Mouse (Mus musculus): ENCODE results near the gene Tpst2. TPM values are rescaled to one million over a fixed set of nuclear protein-coding genes. Genes with fewer than 3 reads are reported as not detected.

The Tpst2 gene
- polyA plus RNA-seq, 1 experiment, result 37.6 TPM

GRCm38 (mm10) chr5:112281676-112282075, 5.2 kb downstream of the Tpst2 start:
- peaks cover 9% of the 10 kb centered on the region for H3K4me1 ChIP-seq (ENCODE audit: control insufficient read depth, insufficient read depth, low read length)
- no peaks in the 10 kb centered on the region for H3K27me3 ChIP-seq (replicated peaks; ENCODE audit: control insufficient read depth, insufficient read depth, low read length)
- H3K36me3 ChIP-seq (ENCODE audit: control insufficient read depth, insufficient read depth, low read length), result no peaks in the 10 kb centered on the region
- WGBS, result 84% methylated on average over 4 of the region's 4 CpGs
- no peak for DNase-seq
- H3K27ac ChIP-seq (ENCODE audit: insufficient read depth, low read depth, low read length), result no peak overlapping the region
- no peak overlapping the region for H3K4me3 ChIP-seq (ENCODE audit: insufficient read depth, low read depth, low read length)
- no peak for TF ChIP-seq POLR2A (IDR thresholded peaks at IDR 0.05; ENCODE audit: low read depth, low read length)
- no peak for TF ChIP-seq CTCF (conservative IDR thresholded peaks at IDR 0.05; ENCODE audit: insufficient read depth, insufficient read length, low read depth, low read length)

GRCm38 (mm10) chr5:112282123-112282779, 5.8 kb downstream of the Tpst2 start:
- H3K27me3 ChIP-seq (replicated peaks; ENCODE audit: control insufficient read depth, insufficient read depth, low read length), result no peaks in the 10 kb centered on the region
- TF ChIP-seq CTCF (conservative IDR thresholded peaks at IDR 0.05; ENCODE audit: insufficient read depth, insufficient read length, low read depth, low read length), result no peak
- no peak for TF ChIP-seq POLR2A (IDR thresholded peaks at IDR 0.05; ENCODE audit: low read depth, low read length)
- H3K36me3 ChIP-seq (ENCODE audit: control insufficient read depth, insufficient read depth, low read length), result no peaks in the 10 kb centered on the region
- no peak overlapping the region for H3K4me3 ChIP-seq (ENCODE audit: insufficient read depth, low read depth, low read length)
- WGBS, result 45% methylated on average over 6 of the region's 6 CpGs
- H3K4me1 ChIP-seq (ENCODE audit: control insufficient read depth, insufficient read depth, low read length), result peaks cover 13% of the 10 kb centered on the region
- no peak overlapping the region for H3K27ac ChIP-seq (ENCODE audit: insufficient read depth, low read depth, low read length)
- DNase-seq, result peak; percentile 54

DNA sequence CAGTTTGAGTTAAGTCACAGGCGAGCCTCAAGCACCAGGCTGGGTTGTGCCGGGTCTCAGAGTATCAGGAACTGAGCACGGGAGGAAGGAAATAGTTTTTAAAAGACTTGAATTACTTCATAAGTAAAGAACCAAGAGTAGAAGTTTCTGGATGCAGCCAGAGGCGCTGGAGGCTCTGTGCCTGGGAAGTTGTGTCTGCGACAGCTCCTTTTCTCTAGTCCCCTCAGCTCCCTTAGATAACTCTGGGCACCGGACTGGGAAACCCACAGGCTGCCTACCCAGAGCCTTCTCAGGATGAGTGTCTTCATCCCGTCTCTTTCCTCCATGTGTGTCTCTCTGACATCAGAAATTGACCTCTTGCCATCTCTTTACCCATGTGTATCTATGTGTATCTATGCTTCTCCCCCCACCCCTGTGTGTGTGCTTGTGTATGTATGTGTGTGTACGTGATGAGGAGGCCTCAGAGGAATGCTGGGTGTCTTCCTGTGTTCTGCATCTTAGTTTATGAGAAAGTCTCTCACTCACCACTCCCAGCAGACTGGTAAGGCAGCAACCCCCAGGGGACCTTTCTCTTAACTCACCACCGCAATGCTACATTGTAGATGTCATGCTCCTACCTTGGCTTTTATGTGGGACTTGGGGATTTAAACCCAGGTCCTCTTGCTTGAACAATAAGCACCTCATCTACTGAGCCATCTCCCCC, 6.4 kb downstream of the Tpst2 start:
- Histone ChIP-seq H3K4me3 (ENCODE audit: insufficient read depth, low read depth, low read length) (no peak overlapping the region), H3K4me1 (ENCODE audit: control insufficient read depth, insufficient read depth, low read length) (peaks cover 18% of the 10 kb centered on the region), H3K27ac (ENCODE audit: insufficient read depth, low read depth, low read length) (peak overlapping the region; percentile 38), H3K27me3 (replicated peaks; ENCODE audit: control insufficient read depth, insufficient read depth, low read length) (no peaks in the 10 kb centered on the region), H3K36me3 (ENCODE audit: control insufficient read depth, insufficient read depth, low read length) (no peaks in the 10 kb centered on the region)
- TF ChIP-seq POLR2A (IDR thresholded peaks at IDR 0.05; ENCODE audit: low read depth, low read length) (no peak), CTCF (conservative IDR thresholded peaks at IDR 0.05; ENCODE audit: insufficient read depth, insufficient read length, low read depth, low read length) (no peak)
- peak; percentile 48 for DNase-seq
- 60% methylated on average over 9 of the region's 9 CpGs for WGBS

DNA sequence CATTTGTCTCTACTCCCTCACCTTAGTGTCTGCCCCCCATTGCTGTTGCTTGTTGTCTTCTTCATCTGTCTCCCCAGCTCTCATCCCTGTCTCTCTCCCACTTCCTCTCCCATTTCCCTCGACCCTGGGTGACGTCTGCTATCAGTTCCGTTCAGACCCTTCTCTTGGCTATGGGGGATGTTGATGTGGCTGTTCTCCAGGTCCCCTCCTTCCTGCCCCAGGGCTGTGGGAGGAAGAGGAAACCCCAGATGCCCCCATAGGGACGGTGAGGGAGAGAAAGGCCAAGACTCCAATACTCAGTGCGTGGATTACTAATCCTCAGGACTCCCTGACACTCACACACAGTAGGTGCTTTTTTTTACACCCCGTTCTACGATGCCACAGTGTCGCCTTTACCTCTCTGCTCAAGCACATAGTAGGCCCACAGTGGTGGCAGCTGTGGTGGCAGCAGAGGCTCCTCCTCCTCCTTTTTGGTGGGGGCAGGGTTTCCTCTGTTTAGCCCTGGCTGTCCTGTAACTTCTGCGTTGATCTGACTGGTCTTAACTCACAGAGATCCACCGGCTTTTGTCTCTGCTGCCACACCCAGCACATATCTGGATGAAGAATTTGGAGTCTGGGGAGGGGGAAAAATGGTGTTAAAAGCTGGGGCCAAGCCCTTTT, 7.2 kb downstream of the Tpst2 start:
- H3K27ac ChIP-seq (ENCODE audit: insufficient read depth, low read depth, low read length), result peak overlapping the region; percentile 62
- no peaks in the 10 kb centered on the region for H3K27me3 ChIP-seq (replicated peaks; ENCODE audit: control insufficient read depth, insufficient read depth, low read length)
- 61% methylated on average over 10 of the region's 10 CpGs for WGBS
- peaks cover 18% of the 10 kb centered on the region for H3K4me1 ChIP-seq (ENCODE audit: control insufficient read depth, insufficient read depth, low read length)
- H3K4me3 ChIP-seq (ENCODE audit: insufficient read depth, low read depth, low read length), result no peak overlapping the region
- TF ChIP-seq CTCF (conservative IDR thresholded peaks at IDR 0.05; ENCODE audit: insufficient read depth, insufficient read length, low read depth, low read length), result no peak
- no peak for TF ChIP-seq POLR2A (IDR thresholded peaks at IDR 0.05; ENCODE audit: low read depth, low read length)
- peak; percentile 78 for DNase-seq
- H3K36me3 ChIP-seq (ENCODE audit: control insufficient read depth, insufficient read depth, low read length), result no peaks in the 10 kb centered on the region

DNA sequence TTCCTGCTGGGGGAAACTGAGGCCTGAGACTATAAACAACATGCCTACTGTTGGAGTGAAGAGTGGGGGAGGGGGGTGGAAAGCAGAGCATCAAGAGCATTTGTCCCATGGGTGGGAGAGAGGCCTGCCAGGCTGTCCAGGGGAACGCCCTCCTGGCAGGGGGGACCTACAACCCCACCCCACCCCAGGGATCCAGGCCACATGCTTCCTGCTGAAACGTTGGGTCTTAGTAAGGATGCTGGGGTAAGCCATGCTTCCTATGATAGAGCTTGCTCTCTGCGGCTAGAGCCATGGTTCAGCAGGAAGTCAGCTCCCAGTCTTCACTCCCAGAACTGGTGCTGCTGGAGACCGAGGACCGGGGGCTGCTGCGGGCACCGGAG, 7.7 kb downstream of the Tpst2 start:
- no peaks in the 10 kb centered on the region for H3K36me3 ChIP-seq (ENCODE audit: control insufficient read depth, insufficient read depth, low read length)
- 60% methylated on average over 7 of the region's 7 CpGs for WGBS
- no peak for TF ChIP-seq POLR2A (IDR thresholded peaks at IDR 0.05; ENCODE audit: low read depth, low read length)
- no peak for TF ChIP-seq CTCF (conservative IDR thresholded peaks at IDR 0.05; ENCODE audit: insufficient read depth, insufficient read length, low read depth, low read length)
- H3K4me1 ChIP-seq (ENCODE audit: control insufficient read depth, insufficient read depth, low read length), result peaks cover 16% of the 10 kb centered on the region
- no peak overlapping the region for H3K4me3 ChIP-seq (ENCODE audit: insufficient read depth, low read depth, low read length)
- DNase-seq, result no peak
- peak overlapping the region; percentile 62 for H3K27ac ChIP-seq (ENCODE audit: insufficient read depth, low read depth, low read length)
- no peaks in the 10 kb centered on the region for H3K27me3 ChIP-seq (replicated peaks; ENCODE audit: control insufficient read depth, insufficient read depth, low read length)

DNA sequence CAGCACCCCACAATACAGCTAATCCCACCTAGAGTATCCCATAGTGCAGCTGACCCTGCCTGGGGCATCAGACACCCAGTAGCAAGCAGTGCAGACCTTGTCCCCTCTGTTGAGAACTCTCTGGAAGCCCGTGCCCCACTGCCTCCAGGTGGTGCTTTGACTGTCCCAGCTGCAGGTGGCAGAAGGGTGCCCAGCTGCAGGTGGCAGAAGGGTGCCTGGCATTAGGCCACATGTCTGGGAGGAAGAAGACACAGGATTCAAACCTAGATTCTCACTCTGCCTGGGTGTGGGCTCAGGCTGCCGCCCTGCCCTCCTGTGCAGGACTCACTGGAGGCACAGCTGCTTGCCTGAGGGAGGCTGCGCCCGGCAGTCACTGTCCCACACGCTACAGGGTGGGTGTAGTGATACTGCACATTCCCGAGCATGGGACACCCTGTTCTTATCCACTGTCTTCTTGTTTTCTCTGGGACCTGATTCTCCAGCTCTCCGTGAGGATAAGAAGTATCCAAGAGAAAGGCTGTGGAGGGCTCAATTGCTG, 9.1 kb downstream of the Tpst2 start:
- Histone ChIP-seq H3K27ac (ENCODE audit: insufficient read depth, low read depth, low read length) (no peak overlapping the region), H3K36me3 (ENCODE audit: control insufficient read depth, insufficient read depth, low read length) (no peaks in the 10 kb centered on the region), H3K4me3 (ENCODE audit: insufficient read depth, low read depth, low read length) (no peak overlapping the region), H3K27me3 (replicated peaks; ENCODE audit: control insufficient read depth, insufficient read depth, low read length) (no peaks in the 10 kb centered on the region), H3K4me1 (ENCODE audit: control insufficient read depth, insufficient read depth, low read length) (peaks cover 16% of the 10 kb centered on the region)
- DNase-seq, result no peak
- 89% methylated on average over 7 of the region's 7 CpGs for WGBS
- TF ChIP-seq POLR2A (IDR thresholded peaks at IDR 0.05; ENCODE audit: low read depth, low read length) (no peak), CTCF (conservative IDR thresholded peaks at IDR 0.05; ENCODE audit: insufficient read depth, insufficient read length, low read depth, low read length) (no peak)

- Histone ChIP-seq H3K36me3 (ENCODE audit: control insufficient read depth, insufficient read depth, low read length) (no peaks in the 10 kb centered on the region), H3K4me1 (ENCODE audit: control insufficient read depth, insufficient read depth, low read length) (peaks cover 16% of the 10 kb centered on the region), H3K4me3 (ENCODE audit: insufficient read depth, low read depth, low read length) (no peak overlapping the region), H3K27me3 (replicated peaks; ENCODE audit: control insufficient read depth, insufficient read depth, low read length) (no peaks in the 10 kb centered on the region), H3K27ac (ENCODE audit: insufficient read depth, low read depth, low read length) (no peak overlapping the region)
- 83% methylated on average over 2 of the region's 2 CpGs for WGBS
- DNase-seq, result no peak
- no peak for TF ChIP-seq CTCF (conservative IDR thresholded peaks at IDR 0.05; ENCODE audit: insufficient read depth, insufficient read length, low read depth, low read length)
- TF ChIP-seq POLR2A (IDR thresholded peaks at IDR 0.05; ENCODE audit: low read depth, low read length), result no peak
Observed at GRCm38 (mm10) chr5:112286608-112286983, 10.1 kb downstream of the Tpst2 start.

All from kidney, adult 2 months (tissue).